Mouse (Mus musculus) fibroblast of lung, adult 2 months (primary cell): ENCODE measurements at regions not wholly inside any gene's neighbourhood (a gene's known extent, or its start where the extent isn't known, plus 50 kb on each side); places are given as distances from the start of the nearest gene placed in this dataset.
A peak's percentile ranks its signal among the peaks of the same experiment; 100 is the strongest.

ENCODE experiments used
- DNase-seq: peaks from one replicate; pipeline ENCODE4 v3.0.0-alpha.2; 2011; ENCODE audit warnings: low read depth

DNA sequence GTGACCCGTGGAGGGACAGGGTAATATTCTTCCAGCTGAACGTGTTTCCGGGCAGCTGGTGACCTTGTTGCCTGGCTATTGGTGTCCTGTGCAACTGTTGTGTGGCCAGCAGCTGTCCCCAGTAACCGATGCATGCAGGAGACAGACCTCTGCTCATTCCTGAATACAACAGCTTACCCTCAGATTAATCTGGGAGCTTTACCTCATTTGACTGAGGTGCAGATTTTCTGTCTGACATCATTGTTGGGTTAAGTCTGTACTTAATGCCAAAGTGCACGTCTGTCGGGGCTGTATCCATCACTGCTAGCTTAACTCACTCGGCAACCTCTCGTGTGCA is 119.6 kb upstream of the Mpp6 start:
- no peak for DNase-seq

DNA sequence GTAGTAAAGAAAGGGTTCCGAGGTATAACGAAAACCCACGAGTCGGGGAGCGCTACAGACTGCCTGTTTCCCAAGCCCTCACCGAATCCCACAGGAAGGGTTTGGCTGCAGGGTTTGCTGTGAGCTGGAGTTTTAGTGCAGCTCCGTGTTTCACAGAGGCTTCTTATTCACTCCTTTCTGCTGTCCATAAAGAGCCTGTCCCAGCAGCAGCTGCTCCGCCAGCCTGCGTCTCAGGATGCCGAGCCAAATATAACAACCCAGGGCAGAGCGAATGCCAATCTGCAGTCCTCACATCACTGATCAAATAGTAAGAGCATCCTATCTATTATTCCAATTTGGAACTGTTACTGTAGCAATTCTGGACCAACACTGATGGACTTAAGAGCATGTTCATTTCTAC is 110.7 kb upstream of the Mpp6 start:
- DNase-seq: no peak

DNA sequence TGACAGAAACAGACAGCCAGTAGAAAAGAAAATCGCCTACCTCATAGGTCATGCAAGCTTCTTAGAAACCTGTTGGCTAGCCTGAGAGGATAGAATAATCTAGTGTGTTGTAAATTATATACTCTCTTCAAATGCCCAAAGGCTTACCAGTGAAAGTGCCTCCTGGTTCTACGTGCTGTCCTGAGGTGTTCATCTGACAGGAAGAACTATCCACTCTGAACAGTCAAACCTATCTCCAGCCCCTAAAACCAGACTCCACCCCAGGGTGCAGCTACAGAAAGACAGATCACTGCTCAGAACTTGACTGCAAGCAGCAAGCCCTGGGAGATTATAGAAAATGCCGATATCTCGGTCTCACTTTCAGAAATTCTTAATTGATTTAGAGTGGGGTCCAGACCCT is 102.0 kb upstream of the Mpp6 start:
- DNase-seq: no peak

GRCm38 (mm10) chr6:50008869-50009268 is 101.2 kb upstream of the Mpp6 start:
- DNase-seq: no peak

DNA sequence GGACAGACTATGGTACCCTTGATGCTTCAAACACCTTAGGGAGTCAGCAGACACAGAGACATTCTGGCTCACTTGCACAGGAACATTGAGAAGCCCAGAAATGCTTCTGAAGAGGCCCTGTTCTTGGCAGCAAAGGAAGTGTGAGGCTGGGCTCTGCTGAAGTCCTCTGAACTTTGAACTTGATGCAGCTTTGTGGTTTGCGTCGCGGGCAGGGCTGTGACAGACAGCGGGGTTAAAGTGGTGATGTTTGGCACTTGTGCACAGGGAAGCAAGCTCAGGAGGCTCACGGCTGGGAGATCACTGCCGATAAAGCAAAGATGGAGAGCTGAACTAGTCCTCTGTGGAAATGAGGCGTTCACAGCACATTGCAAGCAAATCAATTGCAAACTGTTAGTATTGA is 100.7 kb upstream of the Mpp6 start:
- DNase-seq: no peak

DNA sequence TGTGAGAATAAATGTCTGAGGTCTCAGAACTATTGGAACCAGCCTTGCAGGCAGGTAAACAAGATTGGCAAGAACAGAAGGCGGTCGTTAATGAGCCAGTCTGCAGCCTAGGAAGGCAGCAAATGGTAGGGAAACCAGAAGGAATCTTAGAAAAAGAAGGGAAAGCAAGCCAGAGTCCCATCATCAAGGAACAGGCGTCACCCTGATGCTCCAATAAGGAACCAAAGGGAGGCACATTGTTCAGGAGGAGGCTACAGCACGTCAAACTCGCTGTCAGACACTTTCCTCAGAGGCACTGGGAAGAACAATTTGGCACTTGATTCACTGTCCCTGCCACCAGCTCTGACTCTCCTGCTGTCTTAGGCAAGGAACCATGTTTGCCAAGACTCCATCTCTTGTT is 100.2 kb upstream of the Mpp6 start:
- no peak for DNase-seq

DNA sequence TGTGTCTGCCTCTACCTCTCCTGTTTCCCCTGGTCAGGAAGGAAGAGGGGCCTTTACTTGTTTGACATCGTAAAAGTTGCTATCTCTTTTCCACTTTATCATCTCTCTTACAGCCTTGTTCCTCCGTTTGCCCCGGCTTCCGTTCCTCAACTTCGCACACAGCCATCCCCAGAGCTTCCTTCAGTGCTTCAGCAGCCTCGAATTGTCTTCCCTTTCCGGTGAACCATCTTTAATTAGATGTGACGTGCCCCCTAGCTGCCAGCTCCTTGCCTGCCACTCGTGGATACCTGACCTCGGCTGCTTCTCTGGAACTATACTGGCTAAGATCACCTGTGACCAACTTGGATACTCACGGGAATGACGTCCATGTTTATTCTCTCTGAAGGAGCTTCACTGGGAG is 99.0 kb upstream of the Mpp6 start:
- DNase-seq: no peak

DNA sequence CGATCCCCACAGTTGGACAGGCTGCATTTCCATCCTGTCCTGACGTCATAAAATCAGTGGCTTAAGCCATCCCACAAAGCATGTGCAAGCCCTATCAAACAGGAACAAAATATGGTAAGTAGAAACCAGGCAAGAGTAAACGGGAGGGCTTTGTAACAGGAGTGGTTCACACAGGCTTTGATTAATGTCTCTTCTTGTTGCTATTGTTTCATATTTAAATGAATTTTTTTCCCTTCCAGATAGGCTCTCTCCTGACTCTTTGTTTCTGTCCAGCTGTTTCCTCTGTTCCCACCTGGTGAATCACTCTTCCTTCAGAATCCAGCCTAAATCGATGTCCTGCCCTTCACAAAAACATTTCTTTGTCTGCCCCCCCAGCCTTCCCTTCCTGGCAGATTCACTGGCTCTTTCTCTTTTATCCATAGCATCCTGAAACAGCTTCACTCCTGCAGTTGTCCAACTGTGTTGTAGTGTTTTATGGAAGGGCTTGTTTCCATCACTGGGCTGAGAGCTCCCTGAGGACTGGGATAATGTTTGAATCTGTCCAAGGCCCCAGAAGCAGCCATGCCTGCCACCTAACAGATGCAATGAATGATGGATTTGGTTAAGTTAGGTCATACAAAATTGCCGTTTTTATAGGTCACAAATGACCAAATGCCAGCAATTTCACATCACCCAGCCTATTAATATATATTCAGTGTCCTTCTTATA is 98.1 kb upstream of the Mpp6 start:
- no peak for DNase-seq

GRCm38 (mm10) chr6:50013067-50013466 is 97.0 kb upstream of the Mpp6 start:
- no peak for DNase-seq

DNA sequence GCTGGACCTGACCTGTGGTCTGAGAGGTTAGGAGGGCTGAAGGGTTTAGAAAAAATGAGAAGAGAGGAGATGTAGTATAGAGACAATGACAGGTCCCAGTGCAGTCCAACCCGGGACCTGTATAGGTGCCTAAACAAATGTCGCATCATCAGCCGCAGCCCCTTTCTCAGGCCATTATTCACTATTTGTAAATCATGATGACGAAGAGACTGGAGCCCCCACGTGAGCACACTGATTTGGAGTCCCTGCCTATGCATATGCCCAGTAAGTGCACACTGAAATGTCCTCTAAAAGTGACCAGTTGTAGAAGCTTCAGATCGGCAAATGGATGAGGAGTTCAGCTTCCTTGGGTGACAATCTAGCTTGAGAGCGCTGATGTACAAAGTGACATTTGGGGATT is 96.2 kb upstream of the Mpp6 start:
- DNase-seq: no peak

DNA sequence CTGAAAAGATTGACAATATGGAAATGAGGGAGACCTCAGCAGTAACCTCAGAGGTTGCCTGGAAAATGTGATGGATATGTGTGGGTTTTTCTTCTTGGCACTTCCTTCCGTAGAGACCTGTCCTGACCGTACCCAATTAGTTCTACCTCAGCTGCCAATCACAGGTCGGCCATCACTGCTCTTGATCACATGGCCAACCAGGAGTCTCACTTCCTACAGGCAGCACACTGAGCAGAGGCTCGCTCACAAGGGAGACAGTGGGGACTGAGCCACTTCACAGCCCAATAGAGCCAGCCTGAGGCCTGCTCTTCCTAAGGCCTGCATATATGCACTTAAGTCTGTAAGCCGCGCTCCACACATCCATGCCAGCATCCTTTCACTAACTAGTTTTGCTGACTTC is 82.1 kb upstream of the Mpp6 start:
- DNase-seq: no peak

- DNase-seq: no peak
Observed at GRCm38 (mm10) chr6:50029895-50030515, 80.0 kb upstream of the Mpp6 start.

- DNase-seq: no peak
Observed at GRCm38 (mm10) chr6:50031356-50031755, 78.7 kb upstream of the Mpp6 start.

DNA sequence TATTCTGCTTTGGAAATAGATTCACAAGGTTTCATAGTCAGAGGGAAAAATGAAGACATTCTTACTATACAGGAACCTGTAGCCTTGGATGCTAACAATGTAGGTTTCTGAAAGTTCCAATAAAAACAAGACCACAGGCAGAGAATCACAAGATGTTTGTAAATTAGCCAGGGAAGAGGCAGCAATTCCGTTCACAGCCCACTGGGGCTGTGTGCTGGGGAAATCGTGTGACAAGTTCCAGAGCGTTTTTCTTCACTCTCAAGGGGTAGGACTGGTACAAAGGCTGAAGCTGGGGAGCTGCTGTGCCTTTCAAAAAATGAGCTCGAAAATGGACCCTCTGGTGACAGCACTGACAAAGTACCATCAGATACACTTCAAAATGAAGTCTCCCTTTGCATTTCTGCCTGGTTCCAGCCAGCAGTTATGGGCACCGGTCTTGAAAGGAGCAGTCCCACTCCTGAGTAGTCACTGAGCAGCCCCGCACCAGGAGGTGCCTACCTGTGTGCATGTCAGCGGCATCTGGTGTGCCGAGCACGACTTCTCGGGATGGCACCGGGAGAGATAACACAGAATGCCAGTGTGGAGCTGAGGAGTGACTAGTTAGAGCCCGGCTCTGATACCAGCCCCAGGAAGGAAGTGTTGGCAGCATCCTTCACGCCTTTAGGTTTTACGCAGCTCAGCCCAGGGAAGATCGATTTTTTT is 77.0 kb upstream of the Mpp6 start:
- no peak for DNase-seq

- no peak for DNase-seq
Observed at GRCm38 (mm10) chr6:50037614-50038013, 72.4 kb upstream of the Mpp6 start.

DNA sequence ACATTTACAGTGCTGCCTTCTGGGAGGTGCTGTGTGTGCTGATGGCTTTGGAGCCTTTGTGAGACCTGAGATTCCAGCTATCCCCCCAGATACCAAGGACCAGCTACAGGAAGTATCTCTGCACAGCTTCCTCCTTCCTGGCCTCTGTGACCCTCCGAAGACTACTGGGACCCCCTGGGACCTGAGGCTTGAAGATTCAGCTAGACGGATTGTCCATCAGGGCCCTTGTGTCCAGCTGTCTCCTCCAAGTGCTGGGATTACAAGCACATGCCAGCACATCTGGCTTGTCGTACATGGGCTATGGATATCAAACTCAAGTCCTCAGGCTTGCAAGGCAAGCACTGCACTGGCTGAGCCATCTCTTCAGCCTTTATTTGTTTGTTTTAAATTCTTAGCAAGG is 71.7 kb upstream of the Mpp6 start:
- DNase-seq: no peak

DNA sequence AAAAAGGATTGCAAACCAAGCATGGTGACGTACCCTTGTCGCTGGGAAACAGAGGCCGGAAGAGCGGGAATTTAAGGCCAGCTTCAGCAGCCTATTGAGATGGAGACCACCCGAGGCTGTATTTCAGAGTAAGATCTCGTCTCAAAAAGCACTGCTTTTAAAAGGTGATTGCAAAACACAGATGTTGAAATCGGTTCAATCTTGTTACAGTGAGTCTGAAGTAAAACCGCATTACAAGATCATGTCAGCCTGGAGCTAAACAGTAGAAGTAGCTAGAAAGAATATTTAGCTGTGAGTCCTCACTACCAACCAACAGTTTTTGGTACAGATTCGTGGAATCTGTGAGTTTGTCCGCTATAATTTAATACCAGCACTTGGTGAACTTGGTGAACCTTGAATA is 69.0 kb upstream of the Mpp6 start:
- DNase-seq: no peak

DNA sequence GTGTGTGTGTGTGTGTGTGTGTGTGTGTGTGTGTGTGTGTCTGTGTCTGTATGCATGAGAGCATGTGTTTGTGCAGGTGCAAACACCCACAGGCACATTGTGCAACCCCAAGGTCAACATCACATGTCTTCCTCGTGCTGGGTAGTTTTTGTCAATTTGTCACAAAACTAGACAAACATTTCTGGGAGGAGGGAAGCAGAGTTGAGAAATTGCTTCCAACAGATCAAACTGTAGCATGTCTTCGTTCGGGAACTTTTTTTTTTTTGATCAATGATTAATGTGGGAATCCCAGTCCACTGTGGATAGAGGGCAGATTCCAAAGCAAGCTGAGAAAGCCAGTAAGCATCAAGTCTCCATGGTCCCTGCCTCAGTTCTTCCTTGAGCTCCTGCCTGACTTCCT is 67.9 kb upstream of the Mpp6 start:
- no peak for DNase-seq

DNA sequence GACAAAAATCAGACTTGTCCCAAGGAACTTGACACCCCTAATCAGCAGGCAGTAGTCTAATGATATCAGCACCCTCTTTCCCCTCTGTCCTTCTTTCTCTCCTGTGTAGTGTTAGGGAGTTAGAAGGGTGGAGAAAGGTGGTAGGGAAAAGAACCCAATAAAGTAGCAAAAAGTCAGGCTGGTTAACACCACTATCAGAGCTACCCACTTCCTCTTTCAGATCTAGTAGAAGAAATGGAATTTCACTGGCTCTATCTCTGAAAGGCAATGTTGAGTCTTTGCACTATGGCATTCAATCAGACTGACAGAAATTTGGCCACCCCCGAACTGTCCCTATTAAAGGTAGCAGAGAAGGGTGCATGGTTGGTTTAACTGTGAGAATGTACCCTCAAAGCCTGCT is 65.9 kb upstream of the Mpp6 start:
- no peak for DNase-seq

GRCm38 (mm10) chr6:50046721-50047120 is 63.3 kb upstream of the Mpp6 start:
- DNase-seq: no peak

DNA sequence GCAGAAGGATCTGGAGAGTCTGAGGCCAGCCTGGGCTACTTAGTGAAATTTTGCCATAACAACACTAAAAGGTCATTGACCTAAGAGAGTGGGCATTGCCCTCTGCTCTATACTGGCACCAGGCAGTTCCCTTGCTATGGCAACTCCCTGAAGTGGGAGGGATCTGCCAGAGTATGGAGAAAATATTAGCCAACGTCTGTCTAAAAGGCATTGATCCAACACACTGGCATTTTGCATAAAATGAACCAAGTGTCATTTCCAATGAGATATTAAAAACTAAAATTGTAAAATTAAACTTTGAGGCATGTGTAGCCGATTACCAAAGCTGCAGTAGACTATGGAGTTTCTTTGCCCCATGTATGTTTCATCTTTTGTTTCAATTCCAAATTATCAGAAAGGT is 57.6 kb upstream of the Mpp6 start:
- DNase-seq: no peak

DNA sequence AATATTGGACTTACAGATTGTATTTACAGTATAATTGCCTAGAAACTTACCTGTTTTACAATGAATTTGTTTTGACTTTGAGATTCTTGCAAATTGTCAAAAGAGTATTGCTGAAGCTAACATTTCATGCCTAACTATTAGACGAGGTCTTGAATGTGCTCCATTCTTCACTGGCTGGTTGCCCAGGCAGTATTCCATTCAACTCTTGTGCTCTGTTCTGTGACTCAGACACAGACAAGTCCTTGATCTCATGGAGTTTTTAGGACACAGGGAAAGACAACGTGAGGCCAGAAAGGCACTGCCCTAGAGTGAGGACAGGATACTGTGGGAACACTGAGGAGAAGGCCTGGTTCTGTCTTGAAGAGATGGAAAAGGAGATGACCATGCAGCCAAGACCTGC is 57.0 kb upstream of the Mpp6 start:
- DNase-seq: peak; percentile 46

DNA sequence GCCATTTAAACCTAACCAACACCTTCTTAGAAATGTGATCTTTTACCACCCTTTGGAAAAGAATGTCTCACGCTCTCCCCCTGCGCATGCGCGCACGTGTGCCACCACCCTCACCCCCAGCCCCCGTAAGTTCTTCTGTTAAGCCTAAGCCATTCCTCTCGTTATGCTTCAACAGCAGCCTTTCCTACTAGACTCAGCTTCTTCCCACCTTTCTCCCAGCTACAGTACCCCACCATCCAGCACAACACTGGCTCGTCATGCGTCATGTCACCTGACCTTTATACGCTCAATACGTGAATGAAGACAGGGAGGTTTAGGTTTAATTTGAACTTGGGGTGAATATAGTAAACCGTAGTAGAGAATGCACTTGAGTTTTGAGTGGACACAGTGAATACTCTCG is 55.8 kb upstream of the Mpp6 start:
- no peak for DNase-seq

DNA sequence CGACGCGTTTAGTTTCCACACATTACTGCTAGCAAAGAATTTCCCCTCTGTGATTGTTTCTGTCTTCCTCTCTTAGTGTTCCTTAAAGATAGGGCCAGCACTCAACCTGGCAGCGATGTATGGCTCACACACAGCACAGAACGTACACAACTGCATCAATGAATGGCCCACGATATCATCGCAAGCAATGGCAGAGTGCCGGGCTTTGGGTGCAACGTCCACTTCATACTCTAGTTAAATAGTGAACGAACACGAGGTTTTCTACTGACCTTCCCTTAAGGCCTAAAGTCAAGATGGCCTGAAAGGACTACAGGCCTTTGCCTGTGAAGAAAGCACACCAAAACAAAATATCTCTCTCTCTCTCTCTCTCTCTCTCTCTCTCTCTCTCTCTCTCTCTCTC is 51.4 kb upstream of the Mpp6 start:
- no peak for DNase-seq
